Mouse (Mus musculus) adrenal gland, postnatal 10 days (tissue): ENCODE measurements around the gene Asap2. TPM values are rescaled to one million over a fixed set of nuclear protein-coding genes. Genes with fewer than 3 reads are reported as not detected.

ENCODE experiments used
- DNase-seq: peaks from one replicate; pipeline ENCODE4 v3.0.0; 2021; ENCODE audit warnings: mixed read lengths
- total RNA-seq, 2 experiments: library from RNA; stranded (reverse); gene quantifications; 2 replicates each; pipeline ENCODE4 v1.2.3; 2021

Asap2 gene
- total RNA-seq, 2 experiments from 2014 or later, result 18.2 to 19.9 TPM

DNA sequence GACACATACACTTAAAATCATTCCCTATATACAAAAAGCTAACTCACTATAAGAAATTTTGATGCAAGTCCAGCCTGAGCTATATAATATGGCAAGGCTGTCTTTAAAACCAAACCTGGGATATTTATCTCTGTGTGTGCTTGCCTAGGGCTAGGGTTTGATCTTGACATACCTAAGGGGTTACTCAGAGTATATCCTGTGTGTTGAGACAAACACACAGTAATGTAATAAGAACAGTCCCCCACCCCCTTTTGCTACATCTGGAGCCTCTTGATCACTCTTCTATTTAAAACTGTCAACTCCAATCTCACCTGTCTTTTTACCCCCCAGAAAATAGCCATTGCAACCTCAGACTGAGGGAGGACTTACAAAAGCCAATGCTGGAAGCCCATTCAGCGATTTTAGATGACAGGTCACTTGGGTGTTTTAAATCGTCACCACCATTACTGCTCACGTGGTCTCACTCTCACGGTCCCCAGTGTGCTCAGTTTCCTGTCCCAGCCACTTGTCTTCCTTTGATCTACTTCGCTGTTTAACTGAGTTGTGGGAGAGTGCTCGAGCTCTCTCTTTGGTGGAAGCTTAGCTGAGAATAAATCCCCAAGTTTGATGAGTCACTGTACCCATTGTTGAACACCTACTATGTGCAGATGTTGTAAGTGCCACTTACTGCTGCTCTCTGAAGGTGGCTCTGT, 176.8 kb downstream of the Asap2 start:
- DNase-seq, result no peak

DNA sequence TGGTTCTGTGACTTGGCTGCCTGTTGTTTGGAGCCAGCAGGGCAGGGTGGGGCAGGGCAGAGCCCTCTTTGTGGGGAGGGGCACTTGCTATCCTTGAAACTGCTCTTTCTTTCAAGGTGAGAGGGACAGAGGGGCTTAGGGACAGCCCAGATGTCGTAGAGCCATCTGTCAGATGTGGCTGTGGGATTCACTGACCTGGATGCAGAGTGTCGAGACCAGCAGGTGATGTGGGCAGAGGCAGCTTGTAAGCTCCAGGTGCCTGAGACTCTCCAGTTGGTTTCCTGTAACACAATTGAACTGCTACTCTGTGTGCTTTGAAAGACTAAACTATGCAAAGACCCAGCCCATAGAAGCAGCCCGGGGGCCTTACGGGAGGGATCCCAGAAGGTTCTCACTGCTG, 177.5 kb downstream of the Asap2 start:
- no peak for DNase-seq

DNA sequence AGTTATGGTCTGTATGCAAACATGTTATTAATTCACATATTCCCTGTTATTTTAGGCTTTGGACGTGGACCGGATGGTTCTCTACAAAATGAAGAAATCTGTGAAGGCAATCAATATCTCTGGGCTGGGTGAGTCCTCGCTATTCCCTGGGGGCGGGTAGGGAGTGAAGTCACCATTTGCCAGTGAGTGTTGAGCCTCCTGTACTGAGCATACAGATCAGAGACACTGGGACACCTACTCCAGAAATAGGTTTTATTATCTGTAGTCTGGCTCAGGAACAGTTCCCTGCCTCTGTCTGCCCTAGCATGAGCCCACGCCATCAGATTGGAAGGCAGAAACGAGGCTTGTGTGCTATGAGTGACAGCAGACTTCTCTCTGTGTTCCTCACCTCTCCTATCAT, 177.9 kb downstream of the Asap2 start:
- no peak for DNase-seq

DNA sequence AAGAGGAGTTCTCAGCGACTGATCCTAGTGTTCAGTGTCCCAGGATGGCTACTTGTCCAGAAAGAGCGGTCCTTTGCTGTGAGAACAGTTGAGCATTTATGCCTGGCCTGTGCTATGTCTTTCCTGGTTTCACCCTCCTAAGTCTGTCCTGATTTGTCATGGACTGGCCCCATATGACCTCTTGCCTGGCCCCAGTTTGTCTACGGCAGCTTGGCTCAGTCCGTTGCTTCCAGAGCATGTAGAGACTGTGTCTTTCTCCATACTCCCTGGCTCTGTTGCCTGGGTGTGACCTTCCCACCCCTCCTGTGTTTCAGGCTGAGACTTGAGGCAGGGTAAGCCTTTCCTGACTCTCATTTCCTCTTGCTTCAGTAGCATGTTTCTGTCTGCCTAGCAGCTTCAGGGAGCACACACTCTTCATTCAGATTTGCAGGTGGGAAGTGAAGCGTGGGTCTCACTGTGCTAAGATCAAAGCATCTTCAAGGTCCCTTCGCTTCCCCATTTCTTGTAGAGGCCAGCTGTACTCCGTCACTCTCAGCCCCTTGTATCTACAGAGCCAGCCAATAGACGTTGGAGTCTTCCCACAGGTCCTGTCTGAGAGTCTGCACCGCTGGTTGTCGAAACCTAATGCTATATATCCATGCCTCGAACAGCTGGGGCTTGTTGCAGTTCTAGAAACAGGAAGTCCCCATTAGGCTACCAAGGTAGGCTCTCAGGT, 181.7 kb downstream of the Asap2 start:
- peak; percentile 46 for DNase-seq

DNA sequence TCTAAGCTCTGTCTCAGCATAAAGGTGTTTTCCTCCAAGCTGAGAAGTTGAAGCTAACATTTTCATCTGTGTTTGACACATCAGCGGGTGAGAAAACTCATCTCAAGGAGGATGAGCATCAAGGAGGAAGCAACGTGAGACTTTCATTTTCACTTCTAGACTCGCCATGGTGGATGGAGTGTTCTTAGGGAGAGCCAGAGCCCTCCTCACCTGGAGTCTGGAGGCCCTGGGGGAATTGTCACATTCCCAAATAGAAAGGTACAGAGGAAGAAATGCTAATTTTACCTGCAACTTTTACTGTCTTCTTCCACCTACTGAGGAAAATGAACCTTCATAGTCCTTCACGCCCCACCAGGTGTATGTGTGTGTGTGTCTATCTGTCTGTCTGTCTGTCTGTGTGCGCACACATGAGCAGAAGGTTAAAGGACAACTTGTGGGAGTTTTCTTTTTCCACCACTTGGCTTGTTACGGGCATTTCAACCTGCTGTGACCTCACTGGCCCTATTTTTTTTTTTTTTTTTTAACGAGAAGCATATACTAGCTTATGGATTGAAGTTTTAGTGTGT, 183.7 kb downstream of the Asap2 start:
- DNase-seq, result no peak

DNA sequence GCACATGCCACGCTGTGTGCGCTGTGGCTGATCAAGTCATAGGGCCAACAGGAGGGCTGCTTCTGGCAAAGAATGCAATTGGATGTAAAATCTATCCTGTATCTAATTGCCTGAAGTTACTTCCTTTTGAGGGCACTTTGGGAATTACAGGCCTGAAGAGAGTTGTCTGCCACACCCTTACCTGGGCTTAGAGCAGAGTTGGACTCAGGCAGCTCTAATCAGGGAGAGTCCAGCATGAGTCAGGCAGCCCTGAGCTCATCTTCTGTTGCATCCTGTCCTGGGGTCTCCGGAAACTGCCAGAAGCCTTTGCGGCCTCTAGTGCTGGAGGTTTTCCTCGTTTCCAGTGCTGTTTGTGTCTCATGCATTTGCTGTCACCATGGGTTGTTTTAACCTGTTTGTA, 186.1 kb downstream of the Asap2 start:
- no peak for DNase-seq

DNA sequence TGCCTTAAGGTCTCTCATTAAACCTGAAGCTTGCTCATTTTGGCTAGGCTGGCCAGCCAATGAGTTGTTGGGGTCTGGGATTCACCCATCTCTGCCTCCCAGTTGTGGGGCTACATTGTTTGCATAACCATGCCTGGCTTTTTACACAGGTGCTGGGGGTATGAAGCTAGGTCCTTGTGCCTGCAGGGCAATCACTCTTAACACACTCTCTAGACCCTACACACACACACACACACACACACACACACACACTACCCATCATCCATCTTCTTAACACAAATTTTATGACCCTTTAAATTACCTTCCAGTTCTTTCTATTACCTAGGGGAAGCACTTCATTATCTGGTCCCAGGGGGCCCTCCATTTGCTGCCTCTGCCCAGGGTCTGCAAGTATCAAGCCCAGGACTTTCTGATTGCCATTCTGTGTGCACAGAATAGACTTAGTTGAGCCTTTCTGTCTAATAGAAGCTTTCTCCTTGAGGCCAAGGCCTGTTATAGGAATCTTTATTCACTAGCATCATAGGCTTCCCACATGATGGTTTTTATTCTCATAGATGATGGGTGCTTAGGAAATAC, 187.0 kb downstream of the Asap2 start:
- DNase-seq, result no peak

DNA sequence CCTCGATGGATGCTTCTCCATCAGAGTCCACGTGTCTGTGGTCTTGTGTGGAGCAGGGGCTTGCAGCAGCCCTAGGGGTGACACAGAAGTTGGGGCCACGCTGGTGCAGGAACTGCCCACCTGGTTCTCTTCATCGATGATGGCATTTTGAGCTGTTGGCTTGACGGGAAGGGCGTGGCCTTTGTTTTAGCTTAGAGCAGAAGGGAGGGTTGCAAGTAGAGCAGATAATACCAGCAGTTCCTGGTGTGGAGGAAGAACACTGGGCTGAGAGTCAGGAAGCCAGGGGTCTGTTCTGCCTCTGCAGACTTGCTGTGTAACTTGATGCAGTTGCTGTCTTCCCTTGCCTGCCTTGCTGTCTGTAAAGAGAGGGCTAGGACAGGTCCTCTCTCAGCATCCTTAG, 189.8 kb downstream of the Asap2 start:
- DNase-seq, result no peak

DNA sequence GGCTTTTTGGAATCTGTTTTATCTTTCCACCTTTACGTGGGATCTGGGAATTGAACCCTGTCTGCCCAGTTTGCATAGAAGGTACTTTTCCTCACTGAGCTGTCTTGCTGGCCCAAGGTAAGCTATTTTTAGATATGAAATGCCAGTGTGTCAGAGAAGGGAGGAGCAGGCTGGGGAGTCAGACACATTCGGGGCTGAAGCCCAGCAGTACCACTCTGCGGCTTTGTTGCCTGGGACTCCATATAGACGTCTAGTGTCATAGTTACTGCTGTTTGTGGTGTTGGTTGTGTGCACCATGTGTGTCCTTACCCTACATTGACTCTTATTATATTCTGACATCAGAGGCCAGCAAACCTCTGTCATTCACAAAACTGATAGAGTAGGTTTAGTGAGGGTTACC, 192.5 kb downstream of the Asap2 start:
- DNase-seq, result peak; percentile 18

DNA sequence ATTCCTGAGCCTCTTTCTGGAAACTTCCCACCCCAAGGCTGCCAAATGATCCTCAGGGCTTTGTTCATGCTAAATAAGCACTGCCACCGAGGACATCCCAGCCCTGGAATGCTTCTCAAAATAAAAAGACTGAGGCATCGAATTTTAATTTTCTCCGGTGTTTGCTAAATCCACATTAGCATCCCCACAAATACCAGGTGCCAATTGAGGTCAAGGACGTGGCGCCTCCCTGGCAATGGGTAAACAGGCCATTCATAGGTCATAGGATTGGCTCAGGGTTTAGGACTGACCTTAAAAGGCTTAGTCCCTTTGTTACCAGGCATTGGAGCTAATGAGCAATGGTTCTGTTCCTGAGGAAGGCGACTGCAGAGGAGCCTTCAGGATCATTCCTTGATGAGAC, 193.1 kb downstream of the Asap2 start:
- DNase-seq, result peak; percentile 33

DNA sequence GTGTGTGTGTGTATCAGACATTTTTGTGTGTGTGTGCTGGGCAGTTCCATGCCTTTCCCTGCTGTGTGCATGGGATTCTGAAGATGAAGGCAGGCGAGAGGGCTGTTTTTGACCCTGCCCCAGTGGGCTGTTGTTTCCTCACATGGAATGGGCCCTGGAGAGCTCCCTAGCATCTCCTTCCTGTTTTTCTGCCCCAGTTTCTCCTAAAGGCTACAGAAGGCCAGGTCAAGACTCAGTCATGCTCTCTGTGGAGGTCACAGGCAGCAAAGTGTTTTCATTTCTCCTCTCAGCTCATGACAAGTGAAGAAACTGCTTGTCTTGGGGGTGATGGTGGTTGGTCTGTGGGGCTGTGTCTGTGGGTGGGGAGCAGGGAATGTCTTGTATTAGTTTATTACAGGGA, 195.9 kb downstream of the Asap2 start:
- DNase-seq, result no peak

DNA sequence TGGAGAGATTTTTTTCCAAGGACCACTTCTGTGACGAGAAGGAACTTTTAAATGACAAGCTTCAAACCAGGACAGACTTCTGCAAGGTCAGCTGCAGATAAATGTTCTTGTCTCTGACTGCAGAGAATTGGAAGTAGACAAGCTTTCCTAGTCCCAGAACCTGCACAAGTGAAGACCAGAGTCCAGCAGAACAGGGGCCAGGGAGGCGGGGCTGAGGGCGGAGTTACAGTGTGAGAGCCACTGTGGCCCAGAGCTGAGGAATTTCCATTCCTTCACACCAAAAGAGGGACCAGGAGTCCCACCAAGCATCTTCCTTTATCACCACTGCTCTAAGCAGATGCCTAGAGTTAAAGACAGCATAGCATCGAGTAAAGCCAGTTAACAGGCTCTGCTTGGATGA, 198.6 kb downstream of the Asap2 start:
- peak; percentile 58 for DNase-seq

DNA sequence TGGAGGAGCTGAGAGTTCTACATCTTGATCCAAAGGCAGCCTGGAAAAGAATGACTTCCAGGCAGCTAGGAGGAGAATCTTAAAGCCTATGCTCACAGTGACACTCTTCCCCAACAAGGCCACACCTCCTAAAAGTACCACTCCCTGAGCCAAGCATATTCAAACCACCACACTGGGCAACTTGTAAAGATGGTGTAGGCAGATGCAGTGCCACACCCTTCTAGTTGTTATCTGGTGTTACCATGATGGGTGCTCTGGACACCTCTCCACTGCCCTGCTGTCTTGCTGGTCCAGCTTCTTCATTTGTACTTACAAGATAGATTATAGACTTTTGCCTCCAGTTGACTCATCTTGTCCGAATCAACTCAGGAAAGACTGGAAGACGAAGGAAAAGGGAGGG, 201.3 kb downstream of the Asap2 start:
- no peak for DNase-seq

DNA sequence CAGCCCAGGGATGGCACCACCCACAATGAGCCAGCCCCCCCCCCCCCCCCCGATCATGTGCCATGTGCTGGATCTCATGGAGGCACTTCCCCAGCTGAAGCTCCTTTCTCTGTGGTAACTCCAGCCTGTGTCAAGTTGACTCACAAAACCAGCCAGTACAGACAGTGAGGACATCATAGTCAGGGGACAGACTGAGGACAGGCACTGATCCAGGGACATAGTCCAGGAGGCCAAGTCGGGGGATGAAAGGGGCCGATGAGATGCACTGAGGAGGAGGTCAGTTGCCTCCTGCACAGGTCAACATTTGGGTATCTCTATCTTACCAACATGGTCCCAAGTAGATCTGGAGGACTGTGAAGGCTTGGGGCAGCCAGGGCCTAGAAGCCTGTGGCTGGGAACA, 205.2 kb downstream of the Asap2 start:
- no peak for DNase-seq

DNA sequence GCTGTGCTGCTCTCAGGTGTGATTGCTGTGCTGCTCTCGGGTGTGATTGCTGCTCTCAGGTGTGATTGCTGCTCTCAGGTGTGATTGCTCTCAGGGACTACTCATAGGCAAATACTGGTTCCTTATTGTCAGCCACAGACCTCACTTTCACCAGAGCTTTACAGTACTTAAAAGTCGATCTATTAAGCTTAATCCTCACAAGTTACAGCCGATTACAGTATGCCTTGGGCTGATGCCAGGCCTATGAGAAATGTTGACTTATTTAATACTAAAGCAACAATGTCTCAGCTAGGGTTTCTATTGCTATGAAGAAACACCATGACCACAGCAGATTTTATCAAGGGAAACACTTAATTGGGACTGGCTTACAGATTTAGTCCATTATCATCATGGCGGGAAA, 206.2 kb downstream of the Asap2 start:
- DNase-seq, result no peak

DNA sequence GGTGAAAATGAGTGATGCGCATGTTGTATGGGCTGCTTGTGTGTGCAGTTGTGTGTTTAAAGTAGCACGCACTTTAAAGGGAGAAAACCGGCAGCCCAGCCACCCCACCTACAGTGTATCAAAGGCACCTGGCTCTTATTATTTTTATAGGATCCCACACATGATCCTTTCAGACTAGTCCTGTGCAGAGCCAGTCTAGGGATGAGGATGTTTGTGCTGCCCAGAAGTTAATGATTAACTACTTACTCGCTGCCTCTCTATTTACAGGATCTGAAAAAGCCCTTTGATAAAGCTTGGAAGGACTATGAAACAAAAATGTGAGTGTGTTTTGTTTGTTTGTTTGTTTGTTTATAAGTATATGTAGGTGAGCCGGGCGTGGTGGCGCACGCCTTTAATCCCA, 210.4 kb downstream of the Asap2 start:
- no peak for DNase-seq

DNA sequence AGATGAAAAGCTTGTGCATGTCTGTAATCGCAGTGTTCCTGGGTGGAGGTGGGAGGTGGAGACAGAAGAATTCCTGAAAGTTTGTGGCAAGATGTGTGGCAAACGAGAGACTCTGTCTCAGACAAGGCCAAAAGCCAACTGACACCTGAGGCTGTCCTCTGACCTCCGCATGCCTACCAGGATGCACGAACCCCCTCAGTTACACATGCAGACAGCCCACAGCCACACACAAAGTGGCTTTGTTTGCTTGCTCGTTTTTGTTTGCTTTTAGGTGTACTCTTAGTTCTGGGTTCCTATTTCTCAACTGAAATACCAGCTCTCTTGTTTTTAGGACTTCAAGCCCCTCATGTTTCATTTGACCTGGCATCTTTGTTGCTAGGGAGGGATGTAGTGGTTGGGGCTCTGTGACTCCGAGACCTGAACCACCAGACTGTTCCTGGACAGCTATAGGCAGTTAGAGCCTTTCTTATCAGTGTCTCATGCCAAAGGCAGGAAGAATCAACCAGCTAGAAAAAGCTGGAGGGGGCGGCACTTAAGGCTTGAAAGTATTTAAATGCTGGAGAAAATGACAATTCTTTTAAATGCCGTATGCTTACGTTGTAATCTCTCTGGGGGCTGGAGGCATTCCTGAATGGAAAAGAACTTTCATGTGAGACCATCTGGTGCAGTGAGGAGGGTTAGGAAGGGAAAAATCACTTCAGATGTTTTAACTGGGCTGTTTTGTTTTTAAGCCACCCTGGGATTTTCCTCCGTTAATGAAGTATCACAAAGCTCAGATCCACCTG, 211.4 kb downstream of the Asap2 start:
- no peak for DNase-seq

DNA sequence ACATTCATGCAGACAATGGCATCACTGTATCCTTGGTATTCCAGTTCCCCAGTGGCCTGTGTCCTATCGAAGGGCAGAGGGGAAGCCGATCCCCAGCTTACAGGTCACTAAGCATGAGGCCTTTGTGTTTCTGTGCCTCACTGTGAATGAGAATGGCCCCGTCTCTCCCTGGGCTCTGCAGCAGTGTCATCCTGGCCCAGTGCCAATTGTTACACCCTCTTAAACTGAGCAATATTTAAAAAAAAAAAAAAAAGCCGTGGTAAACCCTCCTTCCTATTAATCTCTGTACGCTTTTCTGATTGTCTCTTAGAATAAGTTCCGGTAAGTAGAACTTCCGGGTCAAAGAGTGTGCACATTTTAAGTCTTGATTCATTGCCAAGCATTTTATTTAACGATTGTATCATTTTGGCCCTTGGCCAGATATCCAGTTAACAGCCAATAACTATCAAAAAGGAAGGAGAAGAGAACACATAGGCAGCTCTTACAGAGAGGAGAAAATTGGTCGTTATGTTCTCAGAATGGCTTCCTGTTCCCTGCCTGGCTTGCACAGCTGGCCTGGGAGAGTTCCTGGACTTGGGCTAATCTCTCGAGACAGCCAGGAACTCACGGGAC, 214.5 kb downstream of the Asap2 start:
- peak; percentile 56 for DNase-seq

DNA sequence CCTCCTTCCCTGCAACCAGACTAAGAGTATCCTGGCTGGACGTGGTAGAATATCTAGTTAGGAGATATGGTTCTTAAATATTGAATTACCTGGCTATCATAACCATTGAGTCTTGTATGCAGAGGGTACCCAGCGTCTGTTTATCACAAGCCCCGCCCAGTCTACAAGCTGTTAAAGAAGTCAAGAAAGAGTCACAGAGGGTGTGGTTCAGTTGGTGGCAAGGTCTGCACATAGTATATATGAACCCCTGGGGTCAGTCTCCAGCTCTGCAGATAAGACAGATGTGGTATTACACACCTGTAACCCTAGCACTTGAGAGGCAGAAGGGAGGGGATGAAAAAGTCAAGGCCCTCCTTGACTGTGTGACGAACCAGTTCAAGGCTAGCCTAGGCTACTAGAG, 215.5 kb downstream of the Asap2 start:
- DNase-seq, result no peak

DNA sequence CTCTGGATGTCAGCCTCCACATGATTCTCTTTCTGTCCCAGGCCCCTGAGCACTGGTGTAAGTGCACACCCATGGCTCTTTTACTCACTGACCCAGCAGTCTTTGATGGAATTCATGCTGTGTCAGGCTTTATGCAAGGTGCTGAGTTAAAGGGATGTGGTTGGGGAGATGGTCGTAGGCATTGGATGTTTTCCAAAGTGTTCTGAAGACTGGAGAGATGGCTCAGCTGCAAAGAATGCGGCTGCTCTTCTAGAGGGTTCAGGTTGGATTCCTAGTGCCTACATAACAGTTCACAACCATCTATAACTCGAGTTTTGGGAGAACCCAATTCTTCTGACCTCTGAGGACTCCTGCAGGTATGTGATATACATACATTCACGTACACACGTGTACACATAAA, 217.2 kb downstream of the Asap2 start:
- no peak for DNase-seq

DNA sequence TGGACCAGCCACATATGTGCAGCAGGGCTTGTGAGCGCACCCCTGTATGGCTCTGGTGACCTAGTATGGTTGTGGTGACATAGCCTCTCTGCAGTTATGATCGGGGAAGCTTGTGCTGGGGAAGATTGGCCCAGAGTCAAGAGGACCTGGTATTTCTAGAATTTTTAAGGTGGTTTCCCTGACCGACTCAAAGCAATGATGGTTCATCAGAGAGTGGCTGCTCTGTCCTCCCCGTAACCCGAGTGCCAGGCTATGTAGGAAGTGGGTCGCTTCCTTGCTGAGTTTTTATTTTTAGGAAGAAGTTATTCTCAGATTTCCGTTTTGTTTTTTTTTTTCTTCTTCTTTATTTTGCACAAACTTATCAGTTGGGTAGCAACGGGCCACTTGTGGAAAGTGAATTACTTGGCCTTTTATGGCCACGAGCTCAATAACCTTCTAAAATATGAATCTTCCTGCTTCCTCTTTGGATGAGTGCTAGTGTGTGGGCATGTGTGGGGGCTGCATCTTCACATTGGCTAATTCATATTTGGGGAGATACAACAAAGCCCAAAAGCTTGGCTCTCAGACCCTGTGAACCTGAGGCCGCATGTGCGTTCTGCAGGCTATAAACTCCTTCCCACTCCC, 218.0 kb downstream of the Asap2 start:
- DNase-seq, result no peak

DNA sequence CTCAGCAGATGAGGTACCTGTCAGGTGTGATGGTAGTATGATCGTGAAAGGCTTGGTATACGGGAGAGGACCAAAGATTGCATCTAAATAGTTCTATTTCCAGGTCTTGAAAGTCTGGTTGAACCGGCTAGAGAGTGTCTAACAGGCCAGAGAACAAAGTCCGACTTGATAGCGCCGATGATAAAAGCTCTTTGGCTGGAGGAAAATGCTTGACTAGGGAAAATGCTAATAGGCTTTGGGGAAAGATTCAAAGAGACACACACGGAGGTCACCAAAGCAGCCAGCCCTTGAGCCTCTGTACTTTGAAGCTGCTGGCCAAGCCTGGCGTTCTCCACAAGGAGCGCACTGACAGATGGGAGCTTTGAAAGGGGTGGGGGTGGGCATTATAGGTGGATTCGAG, 219.0 kb downstream of the Asap2 start:
- DNase-seq, result no peak
